Mouse (Mus musculus): ENCODE measurements around the gene Slc38a8. TPM values are rescaled to one million over a fixed set of nuclear protein-coding genes. Genes with fewer than 3 reads are reported as not detected.

Gene Slc38a8
- polyA plus RNA-seq (2016; fragmentation: Nextera tagmentation; extraction: Ambion mirVana): 1.4 TPM in 1 of 2 replicates, not detected in the other

DNA sequence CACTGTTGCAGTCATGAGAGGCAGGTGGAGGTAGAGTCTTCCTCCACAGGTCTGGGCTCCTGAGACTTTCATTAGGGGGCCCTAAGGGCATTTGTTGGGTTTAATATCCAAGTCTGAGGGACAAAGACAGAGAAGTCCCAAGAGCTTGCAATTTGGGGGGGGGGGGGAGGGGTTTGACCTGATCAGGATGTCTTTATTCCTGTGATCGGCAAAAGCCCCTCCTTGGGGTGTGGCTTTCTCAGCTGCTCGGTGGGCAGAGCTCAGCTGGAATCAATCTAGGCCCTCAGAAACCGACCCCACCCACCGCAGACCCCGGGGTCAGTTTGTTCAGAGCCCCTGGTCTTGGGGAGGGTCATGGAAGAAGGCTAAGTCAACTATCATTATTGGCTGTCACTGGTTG, at the start of gene Slc38a8:
Gene Slc38a8 (minus strand): TSS at position 101 of the 400 bp plus-strand sequence.
- WGBS: 58% methylated on average over 5 of the region's 5 CpGs
- no peak for DNase-seq (ENCODE audit: low spot score)
- no peak within 1 kb of the TSS for H3K4me3 ChIP-seq
- H3K4me1 ChIP-seq (replicated peaks): peaks cover 62% of the 10 kb centered on the region
- H3K36me3 ChIP-seq: peaks cover 15% of the 10 kb centered on the region
- peak within 1 kb of the TSS; percentile 40 for H3K27ac ChIP-seq
- H3K27me3 ChIP-seq (ENCODE audit: insufficient read depth, poor library complexity, severe bottlenecking): 0 out of 2 replicates have a peak, but pooled peaks cover 5% of the 10 kb centered on the region
- no peaks in the 10 kb centered on the region for H3K9me3 ChIP-seq

DNA sequence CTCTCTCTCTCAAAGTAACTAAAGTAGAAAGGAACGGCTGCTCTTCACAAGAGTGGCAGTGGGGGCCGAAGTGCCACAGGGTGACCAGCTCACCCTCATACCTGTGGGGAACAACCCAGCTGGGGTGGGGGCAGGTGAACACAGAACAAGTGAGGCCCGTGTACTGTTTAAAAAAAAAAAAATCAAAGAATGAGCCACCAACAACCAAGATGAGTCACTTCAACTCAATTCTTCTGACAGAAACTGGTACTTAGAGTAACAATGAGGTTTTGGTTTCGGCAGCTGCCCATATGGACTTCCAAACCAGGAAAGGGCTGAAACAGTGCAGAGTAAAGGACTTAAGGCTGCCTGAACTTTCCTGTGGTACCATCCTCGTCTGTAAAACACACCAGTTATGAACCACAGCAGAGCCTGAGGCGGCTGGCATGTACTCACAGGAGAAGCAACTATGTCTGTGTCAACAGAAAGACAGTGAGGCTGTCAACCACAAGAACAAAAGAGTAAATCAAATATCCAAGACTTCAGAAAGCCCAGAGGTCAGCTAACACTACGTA, 47.1 kb upstream of the Slc38a8 start:
- H3K9me3 ChIP-seq: no peaks in the 10 kb centered on the region
- no peak overlapping the region for H3K27ac ChIP-seq
- H3K27me3 ChIP-seq (ENCODE audit: insufficient read depth, poor library complexity, severe bottlenecking): no peaks in the 10 kb centered on the region
- no peak overlapping the region for H3K4me3 ChIP-seq
- H3K36me3 ChIP-seq: peaks cover 54% of the 10 kb centered on the region
- 82% methylated on average over 7 of the region's 7 CpGs for WGBS
- H3K4me1 ChIP-seq (replicated peaks): 0 out of 2 replicates have a peak, but pooled peaks cover 7% of the 10 kb centered on the region
- no peak for DNase-seq (ENCODE audit: low spot score)

DNA sequence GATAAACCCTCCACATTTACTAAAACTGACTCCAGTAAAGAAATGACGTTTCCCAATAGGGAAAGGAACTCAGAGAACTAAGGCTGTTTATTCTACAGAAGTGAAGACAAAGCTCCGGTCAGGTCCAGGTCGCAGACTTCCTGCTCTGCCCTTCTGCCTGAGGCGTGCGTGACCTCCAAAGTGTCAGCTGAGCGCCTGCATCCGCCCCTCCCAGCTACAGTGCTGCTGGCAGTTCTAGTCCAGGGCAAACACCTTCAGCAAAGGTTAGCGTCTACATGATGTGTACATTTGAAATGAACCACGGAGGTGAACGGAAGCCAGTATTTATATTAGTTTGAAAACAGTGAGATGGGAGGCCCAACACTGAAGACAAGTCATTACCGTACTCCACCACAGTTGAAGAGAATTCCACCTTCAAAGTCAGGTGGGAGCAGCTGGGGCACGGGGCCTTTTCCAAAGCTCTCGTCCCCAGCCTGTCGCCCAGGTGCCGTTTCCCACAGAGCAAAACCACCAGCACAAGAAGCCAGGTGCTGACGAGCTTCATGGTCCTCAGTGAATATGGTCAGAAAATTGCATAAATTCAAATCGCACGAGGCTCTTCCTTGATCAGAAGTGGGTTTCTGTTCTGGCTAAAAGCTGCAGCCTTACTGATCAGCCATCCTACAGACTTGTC, 45.7 kb upstream of the Slc38a8 start:
- no peak for DNase-seq (ENCODE audit: low spot score)
- H3K9me3 ChIP-seq: no peaks in the 10 kb centered on the region
- H3K4me1 ChIP-seq (replicated peaks): 0 out of 2 replicates have a peak, but pooled peaks cover 3% of the 10 kb centered on the region
- no peak overlapping the region for H3K4me3 ChIP-seq
- H3K27me3 ChIP-seq (ENCODE audit: insufficient read depth, poor library complexity, severe bottlenecking): no peaks in the 10 kb centered on the region
- no peak overlapping the region for H3K27ac ChIP-seq
- 87% methylated on average over 18 of the region's 18 CpGs for WGBS
- peaks cover 69% of the 10 kb centered on the region for H3K36me3 ChIP-seq

DNA sequence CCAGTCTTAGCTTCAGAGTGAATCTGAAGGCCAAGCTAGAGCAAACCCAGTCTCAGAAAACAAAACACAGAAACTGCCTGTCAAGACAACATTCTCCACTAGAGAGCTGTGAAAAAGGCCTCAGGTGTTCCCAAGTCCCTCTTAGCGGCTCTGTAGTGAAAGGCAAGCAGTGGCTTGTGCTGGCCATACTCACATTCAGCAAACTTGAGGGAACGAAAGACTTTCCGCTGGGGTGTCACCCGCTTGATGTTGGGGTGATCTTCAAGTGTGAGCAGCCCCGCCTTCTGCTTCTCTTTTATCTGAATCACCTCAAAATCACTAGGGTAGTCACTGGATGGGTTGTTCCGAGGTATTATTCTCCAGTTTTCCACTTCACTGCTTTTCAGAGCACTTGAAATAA, 44.3 kb upstream of the Slc38a8 start:
- peaks cover 78% of the 10 kb centered on the region for H3K36me3 ChIP-seq
- 95% methylated on average over 6 of the region's 6 CpGs for WGBS
- H3K4me1 ChIP-seq (replicated peaks): 0 out of 2 replicates have a peak, but pooled peaks cover 3% of the 10 kb centered on the region
- no peaks in the 10 kb centered on the region for H3K9me3 ChIP-seq
- no peak overlapping the region for H3K4me3 ChIP-seq
- no peak for DNase-seq (ENCODE audit: low spot score)
- H3K27me3 ChIP-seq (ENCODE audit: insufficient read depth, poor library complexity, severe bottlenecking): no peaks in the 10 kb centered on the region
- no peak overlapping the region for H3K27ac ChIP-seq

DNA sequence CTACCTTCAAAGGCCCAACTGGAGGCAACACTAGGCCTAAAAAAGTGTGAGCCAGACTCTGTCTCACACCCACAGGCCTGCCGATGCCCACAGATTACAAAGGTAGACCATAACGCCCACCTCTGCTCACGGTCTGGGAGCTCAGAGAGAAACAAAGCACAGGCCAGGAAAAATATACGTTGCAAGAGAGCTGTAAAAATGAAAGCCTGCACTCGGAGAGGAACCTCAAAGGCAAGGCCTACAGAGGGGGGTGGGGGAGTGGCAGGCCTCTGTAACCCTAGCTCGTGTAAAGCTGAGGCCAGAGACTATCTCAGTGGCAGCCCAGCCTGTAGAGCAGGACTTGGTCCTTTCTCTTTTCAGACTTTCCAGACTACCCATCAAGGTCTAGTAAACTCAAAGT, 43.7 kb upstream of the Slc38a8 start:
- no peak overlapping the region for H3K4me3 ChIP-seq
- H3K36me3 ChIP-seq: peaks cover 82% of the 10 kb centered on the region
- DNase-seq (ENCODE audit: low spot score): no peak
- H3K27ac ChIP-seq: no peak overlapping the region
- H3K27me3 ChIP-seq (ENCODE audit: insufficient read depth, poor library complexity, severe bottlenecking): no peaks in the 10 kb centered on the region
- 86% methylated on average over 6 of the region's 6 CpGs for WGBS
- H3K4me1 ChIP-seq (replicated peaks): 0 out of 2 replicates have a peak, but pooled peaks cover under 1% of the 10 kb centered on the region
- no peaks in the 10 kb centered on the region for H3K9me3 ChIP-seq

DNA sequence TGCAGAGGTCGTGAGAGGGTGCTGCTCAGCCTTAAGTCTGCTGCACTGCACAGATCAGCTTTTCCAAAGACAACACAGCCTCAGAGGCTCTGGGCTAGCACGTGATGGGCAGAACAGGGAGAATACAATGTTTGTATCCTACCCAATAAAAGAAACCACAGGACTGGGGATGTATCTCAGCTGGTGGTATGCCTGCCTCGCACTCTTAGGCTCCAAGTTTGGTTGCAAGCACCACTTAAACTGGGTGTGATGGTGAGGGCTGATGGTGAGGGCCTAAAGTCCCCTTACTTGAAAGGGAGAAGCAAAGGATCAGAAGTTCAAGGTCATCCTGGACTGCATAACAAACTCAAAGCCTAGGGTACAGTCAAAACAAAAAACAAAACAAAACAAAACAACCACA, 43.1 kb upstream of the Slc38a8 start:
- Histone ChIP-seq H3K27me3 (ENCODE audit: insufficient read depth, poor library complexity, severe bottlenecking) (no peaks in the 10 kb centered on the region), H3K4me1 (replicated peaks) (no peaks in the 10 kb centered on the region), H3K9me3 (no peaks in the 10 kb centered on the region), H3K4me3 (no peak overlapping the region), H3K36me3 (peaks cover 84% of the 10 kb centered on the region), H3K27ac (no peak overlapping the region)
- no peak for DNase-seq (ENCODE audit: low spot score)
- 89% methylated on average over 3 of the region's 3 CpGs for WGBS

DNA sequence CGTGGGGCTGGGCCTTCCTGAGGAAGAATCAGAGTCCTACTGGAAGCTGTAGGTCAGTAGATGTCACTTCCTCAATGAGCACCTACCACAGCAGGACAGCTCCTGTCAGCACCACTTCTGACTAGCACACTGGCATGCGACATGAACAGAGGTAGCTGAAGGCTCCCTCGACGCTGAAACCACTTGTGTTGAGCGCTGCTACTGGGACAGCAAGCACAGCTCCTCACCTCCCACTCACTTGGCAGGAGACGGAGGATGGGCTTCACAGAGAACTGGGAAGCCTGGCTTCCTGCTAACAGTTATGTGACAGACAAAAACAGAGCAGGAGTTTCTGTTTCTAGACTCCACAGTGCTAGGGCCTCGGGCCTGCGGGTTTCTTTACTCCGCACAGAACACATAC, 30.5 kb upstream of the Slc38a8 start:
- peaks cover 100% of the 10 kb centered on the region for H3K36me3 ChIP-seq

DNA sequence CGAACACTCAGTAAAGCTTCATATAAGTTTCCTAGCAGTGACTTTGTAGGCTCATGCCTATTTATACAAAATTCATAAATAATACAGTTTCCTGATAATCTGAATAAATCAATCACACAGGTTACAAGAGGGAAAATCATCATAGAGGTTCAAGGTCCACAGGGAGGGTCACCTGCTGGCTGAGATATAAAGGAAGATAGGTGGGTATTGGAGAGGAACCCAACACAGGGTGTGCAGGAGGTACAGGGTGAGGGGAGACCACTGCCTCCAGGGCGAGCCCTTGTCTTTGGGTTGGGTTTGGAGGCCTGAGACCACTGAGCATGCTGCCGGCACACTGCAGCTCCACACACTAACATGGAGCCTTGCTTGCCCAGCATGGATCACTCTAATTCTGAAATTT, 29.9 kb upstream of the Slc38a8 start:
- H3K4me1 ChIP-seq (replicated peaks): no peaks in the 10 kb centered on the region; the same call in 1 of the 2 replicates
- H3K4me3 ChIP-seq: no peak overlapping the region
- no peak overlapping the region for H3K27ac ChIP-seq
- no peaks in the 10 kb centered on the region for H3K9me3 ChIP-seq
- 93% methylated on average over 3 of the region's 3 CpGs for WGBS
- DNase-seq (ENCODE audit: low spot score): no peak
- H3K36me3 ChIP-seq: peaks cover 100% of the 10 kb centered on the region
- H3K27me3 ChIP-seq (ENCODE audit: insufficient read depth, poor library complexity, severe bottlenecking): no peaks in the 10 kb centered on the region

More for the DNA sequence above, 30.5 kb upstream of the Slc38a8 start:
- Histone ChIP-seq H3K27ac (no peak overlapping the region), H3K4me1 (replicated peaks) (no peaks in the 10 kb centered on the region; the same call in 1 of the 2 replicates), H3K9me3 (no peaks in the 10 kb centered on the region), H3K4me3 (no peak overlapping the region), H3K27me3 (ENCODE audit: insufficient read depth, poor library complexity, severe bottlenecking) (no peaks in the 10 kb centered on the region)
- DNase-seq (ENCODE audit: low spot score): no peak
- WGBS: 90% methylated on average over 9 of the region's 9 CpGs

DNA sequence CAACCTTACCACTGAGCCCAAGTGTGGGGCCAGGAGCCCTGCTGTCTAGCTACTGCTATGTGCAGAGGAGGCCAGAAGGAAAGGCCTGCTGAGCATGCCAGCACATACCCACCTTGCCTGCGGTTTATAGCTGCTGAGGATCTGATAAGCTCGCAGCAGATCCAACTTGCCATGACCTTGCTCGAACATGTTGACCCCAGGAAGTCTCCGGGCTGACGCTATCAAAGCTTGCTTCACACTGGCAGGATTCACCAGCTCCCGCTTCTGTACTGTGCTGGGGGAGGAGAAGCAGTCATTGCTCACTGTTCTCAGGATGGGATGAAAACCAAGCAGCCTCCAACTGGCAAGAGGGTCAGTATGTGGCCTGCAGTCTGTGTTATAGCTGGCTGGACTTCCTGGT, 29.4 kb upstream of the Slc38a8 start:
- Histone ChIP-seq H3K27me3 (ENCODE audit: insufficient read depth, poor library complexity, severe bottlenecking) (no peaks in the 10 kb centered on the region), H3K27ac (no peak overlapping the region), H3K4me1 (replicated peaks) (no peaks in the 10 kb centered on the region; the same call in 1 of the 2 replicates), H3K4me3 (no peak overlapping the region), H3K9me3 (no peaks in the 10 kb centered on the region), H3K36me3 (peaks cover 97% of the 10 kb centered on the region)
- 92% methylated on average over 6 of the region's 6 CpGs for WGBS
- no peak for DNase-seq (ENCODE audit: low spot score)

DNA sequence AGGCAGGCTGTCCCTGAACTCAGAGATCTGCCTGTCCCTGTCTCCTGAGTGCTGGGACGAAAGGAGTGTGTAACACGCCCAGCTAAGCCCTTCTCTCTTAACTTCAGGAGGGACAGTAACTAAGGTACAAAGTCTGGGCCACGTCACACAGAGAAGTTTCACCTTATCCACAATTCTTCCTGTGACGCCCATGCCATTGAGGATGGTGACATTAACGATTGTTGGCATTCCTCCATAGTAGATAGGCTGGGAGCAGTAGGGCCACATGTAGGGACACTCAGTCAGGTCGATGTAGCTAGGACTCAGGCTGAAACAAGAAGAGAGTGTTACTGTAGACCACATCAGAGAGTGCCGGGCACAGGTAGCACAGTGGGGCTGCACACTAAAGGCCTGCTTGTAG, 27.3 kb upstream of the Slc38a8 start:
- no peaks in the 10 kb centered on the region for H3K4me1 ChIP-seq (replicated peaks)
- peaks cover 97% of the 10 kb centered on the region for H3K36me3 ChIP-seq
- 93% methylated on average over 7 of the region's 7 CpGs for WGBS
- H3K9me3 ChIP-seq: no peaks in the 10 kb centered on the region
- H3K27ac ChIP-seq: no peak overlapping the region
- H3K4me3 ChIP-seq: no peak overlapping the region
- DNase-seq (ENCODE audit: low spot score): no peak
- H3K27me3 ChIP-seq (ENCODE audit: insufficient read depth, poor library complexity, severe bottlenecking): no peaks in the 10 kb centered on the region

DNA sequence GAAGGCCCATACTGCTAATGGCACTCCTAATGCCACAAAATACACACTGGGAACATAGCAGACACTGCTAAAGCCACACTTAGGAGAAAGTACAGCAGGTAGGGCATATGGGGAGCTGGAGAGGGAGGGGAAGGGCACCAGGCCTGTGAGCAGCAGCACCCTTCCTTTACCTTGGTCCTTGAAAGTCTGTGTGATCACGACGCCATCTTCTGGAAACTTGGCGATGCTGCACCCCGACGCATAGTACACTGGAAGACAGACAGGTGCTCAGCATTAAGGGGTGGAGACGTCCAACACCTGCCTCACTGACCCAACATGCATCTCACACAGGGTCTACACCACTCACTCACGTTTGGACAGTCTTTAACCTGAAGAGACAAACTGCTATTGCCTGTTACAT, 18.6 kb upstream of the Slc38a8 start:
- Histone ChIP-seq H3K27me3 (ENCODE audit: insufficient read depth, poor library complexity, severe bottlenecking) (no peaks in the 10 kb centered on the region), H3K9me3 (no peaks in the 10 kb centered on the region), H3K4me3 (no peak overlapping the region), H3K36me3 (peaks cover 99% of the 10 kb centered on the region), H3K27ac (no peak overlapping the region), H3K4me1 (replicated peaks) (no peaks in the 10 kb centered on the region)
- DNase-seq (ENCODE audit: low spot score): no peak
- 78% methylated on average over 7 of the region's 7 CpGs for WGBS

DNA sequence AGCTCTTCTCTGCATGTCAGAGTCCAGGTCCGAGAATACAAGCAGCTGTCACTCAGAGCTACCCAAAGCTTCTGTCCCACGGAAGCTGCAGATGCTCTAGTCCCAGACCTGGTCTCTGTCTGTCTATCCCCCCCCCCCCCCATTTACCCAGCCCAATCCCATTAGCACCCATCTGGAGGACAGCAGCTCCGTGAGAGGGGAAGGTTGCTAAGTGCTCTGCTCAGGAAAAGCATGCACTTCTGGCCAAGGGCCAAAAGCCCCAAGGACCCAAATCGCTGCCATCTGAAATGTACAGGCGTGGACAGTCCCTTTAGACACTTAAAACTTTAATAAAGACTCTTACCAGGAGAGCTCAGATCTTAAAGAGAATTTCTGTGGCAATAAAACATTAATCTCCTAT, 15.2 kb upstream of the Slc38a8 start:
- Histone ChIP-seq H3K27ac (no peak overlapping the region), H3K27me3 (ENCODE audit: insufficient read depth, poor library complexity, severe bottlenecking) (no peaks in the 10 kb centered on the region), H3K9me3 (no peaks in the 10 kb centered on the region), H3K4me3 (no peak overlapping the region), H3K4me1 (replicated peaks) (no peaks in the 10 kb centered on the region), H3K36me3 (peaks cover 100% of the 10 kb centered on the region)
- 79% methylated on average over 5 of the region's 5 CpGs for WGBS
- no peak for DNase-seq (ENCODE audit: low spot score)

DNA sequence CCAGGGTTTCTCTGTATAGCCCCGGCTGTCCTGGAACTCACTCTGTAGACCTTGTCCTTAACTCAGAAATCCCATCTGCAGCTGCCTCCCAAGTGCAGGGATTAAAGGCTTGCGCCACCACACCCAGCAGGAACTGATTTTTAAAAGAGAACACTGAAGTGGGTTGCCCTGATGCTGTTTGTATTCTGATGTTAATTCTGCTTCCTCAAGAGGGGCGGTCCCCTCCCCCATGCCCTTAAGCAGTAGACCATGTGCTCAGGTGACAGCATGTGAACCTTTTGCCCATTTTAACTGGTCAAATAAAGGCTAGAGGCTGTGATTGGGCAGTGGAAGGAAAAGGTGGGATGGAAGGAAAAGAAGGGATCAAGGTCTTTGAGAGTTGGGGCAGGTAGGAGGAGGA, 14.3 kb upstream of the Slc38a8 start:
- Histone ChIP-seq H3K4me3 (no peak overlapping the region), H3K27ac (no peak overlapping the region), H3K4me1 (replicated peaks) (no peaks in the 10 kb centered on the region), H3K36me3 (peaks cover 100% of the 10 kb centered on the region), H3K9me3 (no peaks in the 10 kb centered on the region), H3K27me3 (ENCODE audit: insufficient read depth, poor library complexity, severe bottlenecking) (no peaks in the 10 kb centered on the region)
- no peak for DNase-seq (ENCODE audit: low spot score)
- 65% methylated on average over 3 of the region's 3 CpGs for WGBS

All from hindbrain, embryonic 10.5 days (tissue).